Mouse (Mus musculus): Measurements from ENCODE around the gene Klrb1f. TPM values are rescaled to one million over a fixed set of nuclear protein-coding genes. Genes with fewer than 3 reads are reported as not detected.
"Not testable (repeated sequence)": the region's sequence is repeated elsewhere in the genome, so short reads cannot be mapped to it uniquely, and the experiment has no call there.

Gene Klrb1f
- polyA plus RNA-seq, 1 experiment from 2014 or later = 0.23 TPM

- H3K9me3 ChIP-seq = no peaks in the 10 kb centered on the region
- no peak overlapping the region for H3K4me3 ChIP-seq
- 94% methylated on average over 5 of the region's 5 CpGs for WGBS
- ATAC-seq (ENCODE audit: low FRiP score) = no peak
- no peak overlapping the region for H3K27ac ChIP-seq
- no peak overlapping the region for H3K9ac ChIP-seq
- no peak overlapping the region for H3K4me2 ChIP-seq
- no peaks in the 10 kb centered on the region for H3K36me3 ChIP-seq
- no peaks in the 10 kb centered on the region for H3K27me3 ChIP-seq
- H3K4me1 ChIP-seq (replicated peaks) = peaks cover 4% of the 10 kb centered on the region; the same call in 1 of the 2 replicates
Measured at GRCm38 (mm10) chr6:129051731-129052130, 6.0 kb downstream of the Klrb1f start.

- ATAC-seq (ENCODE audit: low FRiP score) = no peak
- no peaks in the 10 kb centered on the region for H3K9me3 ChIP-seq
- no peak overlapping the region for H3K9ac ChIP-seq
- H3K27me3 ChIP-seq = no peaks in the 10 kb centered on the region
- no peak overlapping the region for H3K4me2 ChIP-seq
- H3K27ac ChIP-seq = no peak overlapping the region
- 93% methylated on average over 3 of the region's 3 CpGs for WGBS
- no peaks in the 10 kb centered on the region for H3K4me1 ChIP-seq (replicated peaks)
- H3K36me3 ChIP-seq = no peaks in the 10 kb centered on the region
- H3K4me3 ChIP-seq = no peak overlapping the region
Measured at GRCm38 (mm10) chr6:129056237-129056636, 10.5 kb downstream of the Klrb1f start.

- no peaks in the 10 kb centered on the region for H3K9me3 ChIP-seq
- no peaks in the 10 kb centered on the region for H3K36me3 ChIP-seq
- no peak overlapping the region for H3K4me2 ChIP-seq
- no peak for ATAC-seq (ENCODE audit: low FRiP score)
- H3K4me1 ChIP-seq (replicated peaks) = no peaks in the 10 kb centered on the region
- H3K4me3 ChIP-seq = no peak overlapping the region
- no peaks in the 10 kb centered on the region for H3K27me3 ChIP-seq
- no peak overlapping the region for H3K27ac ChIP-seq
- H3K9ac ChIP-seq = no peak overlapping the region
Measured at GRCm38 (mm10) chr6:129058013-129058412, 12.3 kb downstream of the Klrb1f start.

DNA sequence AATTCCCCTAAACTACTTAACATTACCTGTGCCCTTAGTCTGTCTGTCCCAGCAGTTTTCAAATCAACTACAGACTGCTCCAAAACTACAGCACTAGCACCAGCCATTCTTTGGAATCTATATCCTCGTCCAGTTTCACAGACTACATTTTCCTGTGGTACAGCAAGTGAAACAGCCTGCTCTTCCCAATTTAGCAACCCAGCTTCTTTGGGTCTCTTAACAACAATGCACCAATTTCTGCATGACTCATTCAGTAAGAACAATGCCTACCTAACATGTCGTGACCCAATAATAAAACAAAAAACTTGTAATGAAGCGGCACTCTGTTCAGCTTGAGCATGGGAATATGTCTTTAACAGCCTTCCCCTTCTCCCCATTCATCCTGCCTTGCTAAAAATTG, 19.7 kb downstream of the Klrb1f start:
- no peaks in the 10 kb centered on the region for H3K27me3 ChIP-seq
- no peak overlapping the region for H3K27ac ChIP-seq
- no peak overlapping the region for H3K4me3 ChIP-seq
- no peaks in the 10 kb centered on the region for H3K4me1 ChIP-seq (replicated peaks)
- ATAC-seq (ENCODE audit: low FRiP score) = no peak
- 74% methylated on average over 3 of the region's 3 CpGs for WGBS
- H3K36me3 ChIP-seq = no peaks in the 10 kb centered on the region
- H3K9ac ChIP-seq = no peak overlapping the region
- H3K9me3 ChIP-seq = no peaks in the 10 kb centered on the region
- H3K4me2 ChIP-seq = no peak overlapping the region

GRCm38 (mm10) chr6:129065857-129066256, 20.2 kb downstream of the Klrb1f start:
- 94% methylated on average over 3 of the region's 3 CpGs for WGBS
- H3K4me1 ChIP-seq (replicated peaks) = no peaks in the 10 kb centered on the region
- H3K4me2 ChIP-seq = no peak overlapping the region
- no peaks in the 10 kb centered on the region for H3K27me3 ChIP-seq
- H3K36me3 ChIP-seq = no peaks in the 10 kb centered on the region
- no peak overlapping the region for H3K27ac ChIP-seq
- no peaks in the 10 kb centered on the region for H3K9me3 ChIP-seq
- ATAC-seq (ENCODE audit: low FRiP score) = no peak
- H3K4me3 ChIP-seq = no peak overlapping the region
- no peak overlapping the region for H3K9ac ChIP-seq

GRCm38 (mm10) chr6:129066530-129066929, 20.8 kb downstream of the Klrb1f start:
- no peaks in the 10 kb centered on the region for H3K9me3 ChIP-seq
- no peak overlapping the region for H3K4me2 ChIP-seq
- H3K27me3 ChIP-seq = no peaks in the 10 kb centered on the region
- no peaks in the 10 kb centered on the region for H3K4me1 ChIP-seq (replicated peaks)
- ATAC-seq (ENCODE audit: low FRiP score) = no peak; the same call in 1 of the 2 replicates
- H3K9ac ChIP-seq = no peak overlapping the region
- no peak overlapping the region for H3K4me3 ChIP-seq
- no peaks in the 10 kb centered on the region for H3K36me3 ChIP-seq
- H3K27ac ChIP-seq = no peak overlapping the region

DNA sequence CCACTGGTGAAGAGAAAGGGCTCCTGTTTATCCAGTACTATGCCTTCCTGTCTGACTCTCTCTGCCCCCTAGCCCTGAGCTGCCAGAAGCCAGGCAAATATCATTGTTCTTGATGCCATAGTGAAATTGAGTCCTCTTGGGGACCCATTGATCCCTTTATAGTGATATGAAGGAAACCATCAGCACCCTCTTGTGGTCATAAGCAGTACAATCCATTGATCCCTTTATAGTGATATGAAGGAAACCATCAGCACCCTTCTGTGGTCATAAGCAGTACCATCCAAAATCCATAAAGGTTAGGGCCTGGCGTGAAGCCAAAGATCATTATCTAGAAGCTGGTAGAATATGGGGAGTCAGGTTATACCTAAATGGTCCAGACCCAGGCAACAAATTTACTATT, 21.3 kb downstream of the Klrb1f start:
- ATAC-seq (ENCODE audit: low FRiP score) = peak; percentile 78
- no peaks in the 10 kb centered on the region for H3K9me3 ChIP-seq
- no peak overlapping the region for H3K4me3 ChIP-seq
- no peak overlapping the region for H3K4me2 ChIP-seq
- H3K4me1 ChIP-seq (replicated peaks) = no peaks in the 10 kb centered on the region
- no peaks in the 10 kb centered on the region for H3K36me3 ChIP-seq
- H3K9ac ChIP-seq = no peak overlapping the region
- 67% methylated on average over 1 of the region's 1 CpGs for WGBS
- H3K27me3 ChIP-seq = no peaks in the 10 kb centered on the region
- no peak overlapping the region for H3K27ac ChIP-seq

- H3K9ac ChIP-seq = no peak overlapping the region
Measured at GRCm38 (mm10) chr6:129085098-129085497, 39.4 kb downstream of the Klrb1f start.

DNA sequence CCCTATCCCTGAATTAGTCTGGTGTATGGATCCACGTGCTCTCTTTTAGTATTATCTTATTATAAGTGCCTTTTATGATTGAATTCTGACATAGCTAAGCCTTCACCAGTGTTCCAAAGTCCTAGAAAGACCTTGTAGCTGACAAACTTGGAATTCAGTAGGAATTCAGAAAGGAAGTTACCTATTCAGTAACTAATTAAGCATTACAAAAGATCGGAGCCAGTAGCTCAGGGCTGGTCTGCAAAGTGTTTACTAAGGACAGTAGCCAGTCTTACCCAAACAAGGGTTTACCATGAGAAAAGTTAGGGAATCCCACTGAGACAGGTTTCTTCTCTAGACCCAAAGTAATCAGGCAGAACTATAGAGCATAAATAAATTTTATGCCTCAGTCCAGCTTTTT, 40.3 kb downstream of the Klrb1f start:
- not testable (repeated sequence) for ATAC-seq (ENCODE audit: low FRiP score); H3K4me2 ChIP-seq; H3K9me3 ChIP-seq; H3K4me3 ChIP-seq; H3K9ac ChIP-seq; H3K27me3 ChIP-seq; H3K36me3 ChIP-seq; H3K4me1 ChIP-seq (replicated peaks); H3K27ac ChIP-seq
- WGBS = 87% methylated on average over 2 of the region's 2 CpGs

More at GRCm38 (mm10) chr6:129085098-129085497, 39.4 kb downstream of the Klrb1f start:
- Histone ChIP-seq H3K27me3 (no peaks in the 10 kb centered on the region), H3K9me3 (no peaks in the 10 kb centered on the region), H3K4me1 (replicated peaks) (no peaks in the 10 kb centered on the region), H3K27ac (no peak overlapping the region), H3K36me3 (no peaks in the 10 kb centered on the region), H3K4me2 (no peak overlapping the region), H3K4me3 (no peak overlapping the region)
- no peak for ATAC-seq (ENCODE audit: low FRiP score)
- 71% methylated on average over 6 of the region's 6 CpGs for WGBS

DNA sequence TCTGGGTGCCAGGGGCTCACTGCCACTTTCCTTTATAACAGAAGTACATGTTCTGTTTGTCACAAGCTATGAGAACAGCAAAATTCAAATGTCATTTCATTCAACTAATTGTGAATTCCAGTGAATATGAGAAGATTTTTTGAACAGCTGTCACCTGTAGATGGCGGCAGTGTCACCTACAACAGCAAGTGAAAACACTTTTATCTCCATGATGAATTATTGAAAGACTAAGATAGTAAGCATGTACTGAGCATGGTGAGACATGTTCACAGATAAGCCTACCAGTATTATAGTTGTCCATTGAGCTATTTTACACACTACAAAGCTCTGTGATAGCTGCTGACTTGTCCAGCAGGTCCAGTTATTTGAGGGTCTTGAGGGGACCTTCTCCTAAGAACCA, 42.5 kb downstream of the Klrb1f start:
- no peaks in the 10 kb centered on the region for H3K27me3 ChIP-seq
- 87% methylated on average over 1 of the region's 1 CpGs for WGBS
- H3K4me2 ChIP-seq = no peak overlapping the region
- no peak overlapping the region for H3K27ac ChIP-seq
- H3K4me1 ChIP-seq (replicated peaks) = no peaks in the 10 kb centered on the region
- no peak overlapping the region for H3K9ac ChIP-seq
- no peaks in the 10 kb centered on the region for H3K36me3 ChIP-seq
- no peak for ATAC-seq (ENCODE audit: low FRiP score)
- no peaks in the 10 kb centered on the region for H3K9me3 ChIP-seq
- H3K4me3 ChIP-seq = no peak overlapping the region

- not testable (repeated sequence) for H3K9ac ChIP-seq; ATAC-seq (ENCODE audit: low FRiP score)
- 95% methylated on average over 8 of the region's 8 CpGs for WGBS
Measured at GRCm38 (mm10) chr6:129088596-129088995, 42.9 kb downstream of the Klrb1f start.

DNA sequence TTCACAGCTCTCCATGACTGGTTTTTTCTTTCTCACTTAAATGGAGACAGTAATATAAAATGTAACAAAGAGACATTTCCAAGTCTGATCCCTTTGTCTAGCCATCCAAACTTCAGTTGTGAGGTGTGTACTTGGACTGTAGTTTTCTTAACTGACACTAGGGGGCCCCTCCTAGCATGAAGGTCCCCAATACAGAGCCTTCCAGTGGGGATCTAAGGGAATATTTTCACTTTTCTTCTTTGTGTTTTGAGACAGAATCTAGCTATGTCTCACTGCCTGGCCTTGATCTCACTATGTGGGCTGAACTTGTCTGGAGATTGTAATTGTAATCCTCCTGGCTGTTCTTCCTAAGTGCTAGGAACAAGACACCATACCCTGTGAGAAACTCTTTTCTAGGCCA, 49.5 kb downstream of the Klrb1f start:
- 0 out of 2 replicates have a peak, but pooled peaks have one; percentile 57 for ATAC-seq (ENCODE audit: low FRiP score)

More at GRCm38 (mm10) chr6:129088596-129088995, 42.9 kb downstream of the Klrb1f start:
- not testable (repeated sequence) for H3K36me3 ChIP-seq; H3K4me1 ChIP-seq (replicated peaks); H3K27ac ChIP-seq; H3K4me3 ChIP-seq; H3K27me3 ChIP-seq; H3K9me3 ChIP-seq; H3K4me2 ChIP-seq

DNA sequence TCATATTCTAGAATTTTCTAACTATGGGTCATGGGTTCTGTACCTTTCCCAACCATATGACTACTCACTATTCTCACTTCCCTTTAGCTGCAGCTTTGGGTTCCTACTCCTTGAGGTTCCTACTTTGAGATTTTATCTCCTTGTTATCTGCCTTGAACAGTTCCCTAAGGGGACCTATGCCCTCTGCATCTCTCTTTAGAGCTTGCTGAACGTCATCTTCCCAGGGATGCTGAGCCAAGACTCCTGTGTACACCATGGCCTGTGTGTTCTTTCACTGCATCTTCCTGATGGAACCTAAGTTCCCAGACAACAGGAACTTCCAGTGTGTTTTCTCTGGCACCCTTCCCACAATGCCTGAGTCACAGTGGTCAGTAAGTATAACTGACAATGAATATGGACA, 52.2 kb downstream of the Klrb1f start:
- 61% methylated on average over 1 of the region's 1 CpGs for WGBS
- Histone ChIP-seq H3K27me3 (no peaks in the 10 kb centered on the region), H3K9me3 (no peaks in the 10 kb centered on the region), H3K4me1 (replicated peaks) (no peaks in the 10 kb centered on the region), H3K9ac (no peak overlapping the region), H3K27ac (no peak overlapping the region), H3K4me2 (no peak overlapping the region), H3K4me3 (no peak overlapping the region), H3K36me3 (no peaks in the 10 kb centered on the region)
- no peak for ATAC-seq (ENCODE audit: low FRiP score)

More for the DNA sequence above, 49.5 kb downstream of the Klrb1f start:
- Histone ChIP-seq H3K27ac (no peak overlapping the region), H3K36me3 (no peaks in the 10 kb centered on the region), H3K4me2 (no peak overlapping the region), H3K4me1 (replicated peaks) (no peaks in the 10 kb centered on the region), H3K4me3 (no peak overlapping the region), H3K9me3 (no peaks in the 10 kb centered on the region), H3K9ac (no peak overlapping the region), H3K27me3 (no peaks in the 10 kb centered on the region)

GRCm38 (mm10) chr6:129100794-129101193, 55.1 kb downstream of the Klrb1f start, which contains the start of gene Clec2e:
Gene Clec2e, minus strand, starts transcription at chr6:129100913.
- not testable (repeated sequence) for H3K4me1 ChIP-seq (replicated peaks); H3K4me3 ChIP-seq; H3K27ac ChIP-seq; H3K36me3 ChIP-seq; H3K9ac ChIP-seq; H3K9me3 ChIP-seq; ATAC-seq (ENCODE audit: low FRiP score); H3K27me3 ChIP-seq; H3K4me2 ChIP-seq
- WGBS = 80% methylated on average over 1 of the region's 1 CpGs
